In genomic region chr4:41631390-41631789, GRCm38 (mm10) we compare ENCODE assay signal across 8 mouse cellular contexts. TPM values are rescaled to one million over a fixed set of nuclear protein-coding genes. Genes with fewer than 3 reads are reported as not detected.
DNase-seq lines count a peak whose midpoint lies in the region; ATAC-seq lines count a peak whose summit lies in the region.

No protein-coding gene starts in this region.

- H3K4me2 ChIP-seq in liver, embryonic 11.5 days = peak overlapping the region; percentile 15
- H3K4me2 ChIP-seq in midbrain, embryonic 15.5 days = peak overlapping the region; percentile 20

- no peaks in the 10 kb centered on the region for H3K9me3 ChIP-seq in liver, embryonic 11.5 days (ENCODE audit: control insufficient read depth, low read length)
- no peaks in the 10 kb centered on the region for H3K9me3 ChIP-seq in embryonic facial prominence, embryonic 10.5 days
- no peaks in the 10 kb centered on the region for H3K9me3 ChIP-seq in midbrain, embryonic 15.5 days

- no peak overlapping the region for H3K27ac ChIP-seq in liver, embryonic 11.5 days (ENCODE audit: low read depth, low read length)
- H3K27ac ChIP-seq in embryonic facial prominence, embryonic 10.5 days (replicated peaks) = peak overlapping the region; percentile 81
- H3K27ac ChIP-seq in midbrain, embryonic 15.5 days = peak overlapping the region; percentile 46

- H3K9ac ChIP-seq in liver, embryonic 11.5 days (ENCODE audit: low read depth, low read length) = no peak overlapping the region
- no peak overlapping the region for H3K9ac ChIP-seq in midbrain, embryonic 15.5 days

- H3K27me3 ChIP-seq in liver, embryonic 11.5 days (replicated peaks; ENCODE audit: control insufficient read depth, insufficient read depth, low read length) = no peaks in the 10 kb centered on the region
- peaks cover 51% of the 10 kb centered on the region for H3K27me3 ChIP-seq in embryonic facial prominence, embryonic 10.5 days (replicated peaks; ENCODE audit: low read depth, poor library complexity, severe bottlenecking)
- H3K27me3 ChIP-seq in midbrain, embryonic 15.5 days (replicated peaks) = no peaks in the 10 kb centered on the region

- H3K4me3 ChIP-seq in liver, embryonic 11.5 days (ENCODE audit: low read depth, low read length) = no peak overlapping the region
- H3K4me3 ChIP-seq in embryonic facial prominence, embryonic 10.5 days = peak overlapping the region; percentile 37
- no peak overlapping the region for H3K4me3 ChIP-seq in midbrain, embryonic 15.5 days

- DNase-seq in liver, embryonic 11.5 days (ENCODE audit: low spot score) = no peak
- DNase-seq in liver = no peak
- peak; percentile 77 for DNase-seq in embryonic facial prominence, embryonic 10.5 days (ENCODE audit: low spot score)
- peak; percentile 63 to 69 for DNase-seq in heart, postnatal 10 days
- peak; percentile 53 for DNase-seq in layer of hippocampus, adult 9-11 months
- DNase-seq in spleen, postnatal 36 days (ENCODE audit: low spot score in 2 of 2) = no peak

- no peaks in the 10 kb centered on the region; the same call in 1 of the 2 replicates for H3K36me3 ChIP-seq in liver, embryonic 11.5 days (ENCODE audit: control insufficient read depth, insufficient read depth, low read length)
- no peaks in the 10 kb centered on the region for H3K36me3 ChIP-seq in embryonic facial prominence, embryonic 10.5 days (replicated peaks)
- H3K36me3 ChIP-seq in midbrain, embryonic 15.5 days (replicated peaks) = no peaks in the 10 kb centered on the region

- peaks cover 15% of the 10 kb centered on the region for H3K4me1 ChIP-seq in liver, embryonic 11.5 days (replicated peaks; ENCODE audit: control insufficient read depth, insufficient read depth, low read length)
- peaks cover 92% of the 10 kb centered on the region for H3K4me1 ChIP-seq in embryonic facial prominence, embryonic 10.5 days
- H3K4me1 ChIP-seq in midbrain, embryonic 15.5 days = peaks cover 53% of the 10 kb centered on the region

- intact Hi-C loops in heart, postnatal 10 days (cut with DNase I) = no loop called here

- WGBS in liver, embryonic 11.5 days = 6% methylated on average over 11 of the region's 11 CpGs
- WGBS in embryonic facial prominence, embryonic 10.5 days = 5% methylated on average over 11 of the region's 11 CpGs
- WGBS in midbrain, embryonic 15.5 days = 2% methylated on average over 11 of the region's 11 CpGs

- ATAC-seq in liver, embryonic 11.5 days (replicated peaks; ENCODE audit: low FRiP score) = no peak
- ATAC-seq in midbrain, embryonic 15.5 days (replicated peaks) = peak; percentile 18; the same call in 1 of the 2 replicates
- ATAC-seq in inflammation-experienced regulatory T-cells, adult 6 months = no peak

RNA-seq across cellular contexts. Expression of gene Enho, which starts 8.7 kb away (rescaled TPM):
- polyA plus RNA-seq in liver, embryonic 11.5 days (2014; fragmentation: Nextera tagmentation; extraction: Ambion mirVana) = 3.7 and 3.8 TPM in 2 replicates
- 19.3 and 19.8 TPM in 2 replicates for polyA plus RNA-seq in embryonic facial prominence, embryonic 10.5 days (2016; fragmentation: Nextera tagmentation; extraction: Ambion mirVana)
- 1 to 10 TPM; 4.2 to 4.4 TPM for total RNA-seq in heart, postnatal 10 days (2021)
- polyA plus RNA-seq in midbrain, embryonic 15.5 days (2015; fragmentation: Nextera tagmentation; extraction: Ambion mirVana) = 121 and 122 TPM in 2 replicates
- not detected for polyA plus RNA-seq in inflammation-experienced regulatory T-cells, adult 6 months (2017; shearing (Covaris generic))

Comparison
In these comparisons a context has a peak if more than half of its experiments do, and no peak if none do; other contexts are left out.
1. DNase-seq: peak in embryonic facial prominence, embryonic 10.5 days (single experiment), heart, postnatal 10 days (2 of 2) and layer of hippocampus, adult 9-11 months (single experiment); none in liver, embryonic 11.5 days (single experiment), liver (single experiment) and spleen, postnatal 36 days (0 of 2).